Mouse (Mus musculus): Measurements from ENCODE around the gene Cd79a. TPM values are rescaled to one million over a fixed set of nuclear protein-coding genes. Genes with fewer than 3 reads are reported as not detected.

The Cd79a gene
- polyA plus RNA-seq, 2 experiments: 1.0 to 2.0 TPM

DNA sequence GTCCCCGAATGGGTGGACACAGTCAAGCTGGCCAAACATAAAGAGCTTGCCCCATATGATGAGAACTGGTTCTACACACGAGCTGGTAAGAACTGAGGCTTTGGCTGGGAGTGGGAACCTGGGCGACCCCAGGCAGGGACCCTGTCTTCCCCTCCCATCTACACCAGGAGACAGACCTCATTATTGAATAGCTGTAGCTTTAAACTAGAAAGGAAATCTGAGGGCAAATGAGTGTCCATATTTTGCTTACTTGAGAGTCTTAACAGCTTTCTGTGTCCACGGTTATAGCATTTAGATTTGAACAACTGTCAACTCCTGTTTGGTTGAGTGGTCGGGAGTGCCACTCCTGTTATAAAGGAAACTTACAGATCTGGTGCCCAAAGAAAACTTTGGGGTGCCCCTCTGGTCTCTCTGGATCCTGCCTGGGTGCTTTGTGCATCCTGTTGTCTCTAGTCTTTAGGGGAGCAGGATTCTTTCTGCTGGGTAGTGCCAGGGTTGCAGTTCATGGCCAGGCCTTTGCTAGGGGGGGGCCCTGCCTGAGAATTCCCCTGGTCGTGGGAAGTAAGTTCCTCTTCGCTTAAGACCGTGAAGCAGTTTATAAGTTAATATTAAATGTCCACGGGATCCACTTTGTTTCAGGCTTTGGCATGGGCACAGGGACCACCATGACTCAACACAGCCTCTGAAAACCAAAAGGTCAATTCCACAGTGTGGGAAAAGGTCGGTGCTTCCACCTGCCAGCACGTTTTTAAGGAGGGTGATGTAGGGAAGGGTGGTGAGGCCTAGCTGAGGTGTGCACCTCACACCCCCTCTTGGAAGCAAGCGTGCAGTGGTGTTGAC lies 11.5 kb upstream of the Cd79a start:
- H3K9me3 ChIP-seq (ENCODE audit: control insufficient read depth, low read length): no peaks in the 10 kb centered on the region
- TF ChIP-seq CTCF (IDR thresholded peaks at IDR 0.05; ENCODE audit: low read depth) (no peak), EP300 (IDR thresholded peaks at IDR 0.05; ENCODE audit: low read depth) (no peak)
- no peaks in the 10 kb centered on the region for H3K27me3 ChIP-seq (ENCODE audit: control insufficient read depth, insufficient read depth, low read length)
- H3K27ac ChIP-seq: peak overlapping the region; percentile 52
- no peak for ATAC-seq (ENCODE audit: insufficient read depth)
- DNase-seq (ENCODE audit: low read depth in 3 of 3, low spot score in 3 of 3): no peak
- 7% methylated on average over 12 of the region's 12 CpGs for WGBS (ENCODE audit: insufficient replicate concordance)
- H3K4me3 ChIP-seq (ENCODE audit: insufficient read depth in 1 of 2, low read depth in 2 of 2, low read length in 2 of 2): peak overlapping the region; percentile 82 to 89
- peak overlapping the region; percentile 96 for H3K9ac ChIP-seq (replicated peaks)
- H3K36me3 ChIP-seq (replicated peaks; ENCODE audit: control insufficient read depth, insufficient read depth, low read depth): peaks cover 52% of the 10 kb centered on the region
- H3K4me1 ChIP-seq (replicated peaks; ENCODE audit: control insufficient read depth in 2 of 2, insufficient read depth in 2 of 2, low read length in 1 of 2): peaks cover 7 to 23% of the 10 kb centered on the region in 2 experiments; a peak in 3 of 4 replicates
- peak overlapping the region; percentile 65 for H3K4me2 ChIP-seq (ENCODE audit: low read depth)

DNA sequence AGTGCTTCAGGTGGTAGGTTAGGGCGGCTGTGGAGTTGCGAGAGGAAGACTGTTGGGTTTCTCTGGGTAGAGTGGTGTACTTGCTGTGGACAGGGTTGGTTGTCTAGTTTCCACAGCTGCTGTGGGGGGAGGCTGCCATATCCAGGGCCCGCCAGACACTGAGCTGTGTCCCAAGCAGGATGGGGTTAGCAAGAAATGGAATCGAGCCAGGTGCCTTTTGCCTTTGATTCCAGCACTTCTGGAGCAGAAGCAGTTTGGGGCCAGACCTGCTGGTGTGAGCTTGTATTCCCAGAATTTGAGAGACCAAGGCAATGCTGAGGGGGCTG lies 10.9 kb upstream of the Cd79a start:
- Histone ChIP-seq H3K9me3 (ENCODE audit: control insufficient read depth, low read length) (no peaks in the 10 kb centered on the region), H3K4me1 (replicated peaks; ENCODE audit: control insufficient read depth in 2 of 2, insufficient read depth in 2 of 2, low read length in 1 of 2) (peaks cover 7 to 23% of the 10 kb centered on the region in 2 experiments; a peak in 3 of 4 replicates), H3K9ac (replicated peaks) (peak overlapping the region; percentile 96), H3K4me2 (ENCODE audit: low read depth) (peak overlapping the region; percentile 65), H3K27me3 (ENCODE audit: control insufficient read depth, insufficient read depth, low read length) (no peaks in the 10 kb centered on the region), H3K4me3 (ENCODE audit: insufficient read depth in 1 of 2, low read depth in 2 of 2, low read length in 2 of 2) (peak overlapping the region; percentile 82 to 89), H3K27ac (peak overlapping the region; percentile 52), H3K36me3 (replicated peaks; ENCODE audit: control insufficient read depth, insufficient read depth, low read depth) (peaks cover 52% of the 10 kb centered on the region)
- 21% methylated on average over 4 of the region's 4 CpGs for WGBS (ENCODE audit: insufficient replicate concordance)
- DNase-seq (ENCODE audit: low read depth in 3 of 3, low spot score in 3 of 3) (no peak), ATAC-seq (ENCODE audit: insufficient read depth) (no peak)
- TF ChIP-seq CTCF (IDR thresholded peaks at IDR 0.05; ENCODE audit: low read depth) (no peak), EP300 (IDR thresholded peaks at IDR 0.05; ENCODE audit: low read depth) (no peak)

DNA sequence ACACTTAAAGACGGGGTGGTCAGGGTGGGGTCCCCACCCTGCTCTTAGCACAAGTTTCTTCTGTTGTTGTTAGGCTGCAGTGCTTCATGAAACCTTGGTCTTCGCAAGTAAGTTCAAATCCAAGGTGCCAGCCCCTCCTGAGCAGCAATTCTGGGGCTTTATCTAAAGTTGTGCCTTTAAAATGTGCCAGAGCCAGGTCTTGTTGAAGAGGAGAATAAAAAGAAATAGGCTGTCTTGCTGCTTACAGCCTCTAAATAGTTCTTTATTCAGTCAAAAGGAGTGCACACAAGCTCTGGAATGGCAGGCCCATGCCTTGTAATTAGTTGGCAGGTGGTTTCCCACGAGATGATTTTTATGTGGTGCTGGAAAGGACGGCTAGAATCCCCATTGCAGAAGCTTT lies 10.1 kb upstream of the Cd79a start:
- no peak for TF ChIP-seq EP300 (IDR thresholded peaks at IDR 0.05; ENCODE audit: low read depth)
- TF ChIP-seq CTCF (IDR thresholded peaks at IDR 0.05; ENCODE audit: low read depth): no peak
- H3K4me3 ChIP-seq (ENCODE audit: insufficient read depth in 1 of 2, low read depth in 2 of 2, low read length in 2 of 2): peak overlapping the region; percentile 82 to 89
- H3K4me2 ChIP-seq (ENCODE audit: low read depth): peak overlapping the region; percentile 65
- DNase-seq (ENCODE audit: low read depth in 3 of 3, low spot score in 3 of 3) (no peak), ATAC-seq (ENCODE audit: insufficient read depth) (no peak)
- peaks cover 7 to 23% of the 10 kb centered on the region in 2 experiments; a peak in 3 of 4 replicates for H3K4me1 ChIP-seq (replicated peaks; ENCODE audit: control insufficient read depth in 2 of 2, insufficient read depth in 2 of 2, low read length in 1 of 2)
- WGBS (ENCODE audit: insufficient replicate concordance): 47% methylated on average over 4 of the region's 4 CpGs
- no peaks in the 10 kb centered on the region for H3K27me3 ChIP-seq (ENCODE audit: control insufficient read depth, insufficient read depth, low read length)
- H3K27ac ChIP-seq: peak overlapping the region; percentile 52
- peaks cover 52% of the 10 kb centered on the region for H3K36me3 ChIP-seq (replicated peaks; ENCODE audit: control insufficient read depth, insufficient read depth, low read depth)
- no peaks in the 10 kb centered on the region for H3K9me3 ChIP-seq (ENCODE audit: control insufficient read depth, low read length)
- peak overlapping the region; percentile 96 for H3K9ac ChIP-seq (replicated peaks)

DNA sequence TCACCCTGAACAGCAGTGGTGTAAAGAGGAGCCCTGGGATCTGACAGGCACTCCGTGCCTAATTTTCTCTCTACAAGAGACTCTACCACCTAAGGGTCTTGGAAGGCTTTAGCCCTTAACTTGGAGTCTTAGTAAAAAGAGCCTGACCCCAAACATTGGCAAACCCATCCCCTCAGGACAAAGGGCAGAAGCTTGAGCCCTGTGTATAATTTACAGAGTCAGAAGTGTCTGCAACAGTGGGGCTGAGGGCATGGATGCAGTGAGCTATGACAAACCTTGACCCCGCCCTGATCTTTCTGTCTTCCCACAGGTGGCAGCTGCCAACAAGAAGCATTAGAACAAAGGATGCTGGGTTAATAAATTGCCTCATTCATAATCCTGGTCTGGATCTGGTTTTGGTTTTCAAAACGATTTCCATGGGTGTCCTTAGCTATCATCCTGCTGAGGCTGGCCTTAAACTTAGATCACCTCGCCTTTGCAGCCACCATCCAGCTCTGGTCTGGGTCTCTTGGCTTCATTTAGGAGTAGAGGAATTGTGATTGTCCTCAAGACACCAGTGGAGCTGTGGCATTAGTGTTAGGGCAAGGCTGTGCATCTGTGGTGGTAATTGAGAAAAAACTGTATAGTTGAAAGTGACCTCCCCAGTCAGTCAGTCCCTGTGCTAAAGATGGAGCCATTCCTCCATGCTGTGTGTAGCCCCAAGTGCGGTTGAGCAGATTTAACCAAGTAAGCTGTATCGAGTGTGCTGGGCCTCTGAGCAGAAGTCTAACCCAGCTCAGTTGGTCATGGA lies 7.6 kb upstream of the Cd79a start:
- TF ChIP-seq EP300 (IDR thresholded peaks at IDR 0.05; ENCODE audit: low read depth) (no peak), CTCF (IDR thresholded peaks at IDR 0.05; ENCODE audit: low read depth) (no peak)
- DNase-seq (ENCODE audit: low read depth in 3 of 3, low spot score in 3 of 3): no peak
- Histone ChIP-seq H3K4me1 (replicated peaks; ENCODE audit: control insufficient read depth in 2 of 2, insufficient read depth in 2 of 2, low read length in 1 of 2) (peaks cover 5 to 18% of the 10 kb centered on the region in 2 experiments; a peak in 3 of 4 replicates), H3K9me3 (ENCODE audit: control insufficient read depth, low read length) (no peaks in the 10 kb centered on the region), H3K9ac (replicated peaks) (no peak overlapping the region), H3K4me3 (ENCODE audit: insufficient read depth in 1 of 2, low read depth in 2 of 2, low read length in 2 of 2) (no peak overlapping the region), H3K4me2 (ENCODE audit: low read depth) (no peak overlapping the region), H3K36me3 (replicated peaks; ENCODE audit: control insufficient read depth, insufficient read depth, low read depth) (peaks cover 52% of the 10 kb centered on the region), H3K27me3 (ENCODE audit: control insufficient read depth, insufficient read depth, low read length) (no peaks in the 10 kb centered on the region), H3K27ac (peak overlapping the region; percentile 14)
- ATAC-seq (ENCODE audit: insufficient read depth): peak; percentile 19
- WGBS (ENCODE audit: insufficient replicate concordance): 74% methylated on average over 6 of the region's 6 CpGs
